Mouse (Mus musculus): ENCODE data around the gene Nubpl.

Nubpl gene

DNA sequence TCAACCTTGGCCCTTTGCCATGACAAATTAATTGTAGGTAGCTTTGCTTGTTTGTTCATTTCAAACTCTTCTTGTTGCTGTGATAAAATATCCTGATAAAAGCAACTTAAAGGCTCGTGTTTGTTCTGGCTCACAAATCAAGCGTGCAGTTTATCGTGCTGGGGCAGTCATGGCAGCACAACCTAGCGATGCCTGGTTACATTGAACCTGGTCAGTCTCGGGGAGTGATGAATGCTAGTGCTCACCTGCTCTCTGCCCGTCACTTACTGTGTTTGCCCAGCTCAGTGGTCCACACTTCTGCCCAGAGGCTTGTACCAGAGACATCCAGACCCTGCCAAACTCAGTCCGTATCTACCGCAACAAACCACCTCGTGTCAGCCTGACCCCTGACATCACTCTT is 149.9 kb downstream of the Nubpl start:
- DNase-seq (ENCODE audit: low spot score in 2 of 2) = no peak

DNA sequence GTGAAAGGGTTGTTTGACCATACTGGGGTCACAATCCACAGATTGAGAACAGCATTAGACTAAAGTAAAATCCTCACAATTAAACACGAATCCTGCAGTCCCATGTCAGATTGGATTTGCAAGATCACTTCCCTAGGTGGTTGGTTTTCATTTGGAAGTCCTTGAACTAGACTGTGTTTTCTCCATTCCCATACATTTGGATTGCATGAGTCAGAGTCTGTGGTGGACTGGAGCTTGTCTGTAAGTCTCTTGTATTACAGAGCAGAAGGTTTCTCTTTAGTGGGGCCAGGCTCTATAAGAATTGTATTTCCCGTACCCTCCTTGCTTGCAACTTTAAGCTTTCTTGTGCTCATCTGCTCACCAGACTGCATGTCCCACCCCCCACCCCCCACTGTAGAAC is 151.0 kb downstream of the Nubpl start:
- DNase-seq (ENCODE audit: low spot score in 2 of 2) = no peak

GRCm38 (mm10) chr12:52254089-52254488 is 156.6 kb downstream of the Nubpl start:
- no peak for DNase-seq (ENCODE audit: low spot score in 2 of 2)

- DNase-seq (ENCODE audit: low spot score in 2 of 2) = no peak
Measured at GRCm38 (mm10) chr12:52268131-52268530, 170.6 kb downstream of the Nubpl start.

DNA sequence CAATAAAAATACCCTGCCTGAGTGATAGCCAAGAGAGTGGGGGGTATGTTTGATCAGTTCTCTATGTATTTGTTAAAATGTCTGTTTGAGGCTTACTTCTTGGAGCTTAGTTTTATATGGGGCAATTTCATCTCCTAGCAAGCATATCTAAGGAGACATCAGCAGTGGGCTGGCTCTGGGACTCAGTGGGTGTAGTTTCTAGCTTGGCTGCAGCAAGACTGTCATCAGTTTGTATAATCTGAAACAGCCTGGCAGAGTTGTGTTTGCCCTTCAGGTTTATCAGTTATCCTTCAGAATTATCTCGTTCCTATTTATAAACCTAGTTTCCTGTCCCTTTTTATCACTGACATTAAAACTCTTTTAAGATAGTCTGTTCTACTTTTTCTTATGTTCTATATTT is 175.3 kb downstream of the Nubpl start:
- DNase-seq (ENCODE audit: low spot score in 2 of 2) = no peak

- no peak for DNase-seq (ENCODE audit: low spot score in 2 of 2)
Measured at GRCm38 (mm10) chr12:52276320-52276719, 178.8 kb downstream of the Nubpl start.

DNA sequence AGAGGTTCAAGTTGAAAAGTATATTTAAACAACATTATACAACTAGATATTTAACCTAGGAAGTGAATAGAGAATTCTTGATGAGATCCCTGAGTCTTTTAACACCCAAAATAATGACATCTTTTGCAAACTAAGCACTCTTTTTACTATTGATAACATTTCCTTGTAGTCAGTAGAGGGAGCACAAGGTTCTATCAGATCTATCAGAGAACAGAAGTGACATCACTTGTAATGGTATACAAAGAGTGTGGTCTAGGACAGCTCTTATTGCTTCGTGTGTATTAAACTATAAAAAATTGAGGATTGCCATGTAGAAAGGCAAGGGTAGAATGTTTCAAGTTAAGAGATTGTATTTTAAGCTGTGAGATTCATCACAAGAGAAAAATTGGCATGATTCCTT is 183.7 kb downstream of the Nubpl start:
- DNase-seq (ENCODE audit: low spot score in 2 of 2) = no peak

- no peak for DNase-seq (ENCODE audit: low spot score in 2 of 2)
Measured at GRCm38 (mm10) chr12:52284471-52284870, 186.9 kb downstream of the Nubpl start.

DNA sequence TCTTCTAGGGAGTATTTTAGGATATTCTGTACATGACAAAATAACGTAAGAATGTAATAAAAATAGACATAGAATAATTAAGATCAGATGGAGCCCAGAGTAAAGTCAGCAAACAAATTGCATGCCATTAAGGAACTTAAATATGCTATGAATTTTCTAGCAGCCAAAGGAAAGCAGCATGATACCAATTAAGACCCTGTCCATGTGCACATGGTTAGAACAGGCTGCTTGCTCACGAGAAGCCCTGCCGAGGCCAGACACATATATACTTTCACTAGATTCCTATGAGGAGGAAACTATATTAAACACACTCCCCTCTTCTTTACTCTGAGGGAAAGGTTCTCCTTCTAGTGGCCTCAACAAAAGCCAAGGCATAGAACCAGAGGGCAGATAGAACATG is 189.3 kb downstream of the Nubpl start:
- DNase-seq (ENCODE audit: low spot score in 2 of 2) = no peak

- no peak for DNase-seq (ENCODE audit: low spot score in 2 of 2)
Measured at GRCm38 (mm10) chr12:52288537-52288936, 191.0 kb downstream of the Nubpl start.

DNA sequence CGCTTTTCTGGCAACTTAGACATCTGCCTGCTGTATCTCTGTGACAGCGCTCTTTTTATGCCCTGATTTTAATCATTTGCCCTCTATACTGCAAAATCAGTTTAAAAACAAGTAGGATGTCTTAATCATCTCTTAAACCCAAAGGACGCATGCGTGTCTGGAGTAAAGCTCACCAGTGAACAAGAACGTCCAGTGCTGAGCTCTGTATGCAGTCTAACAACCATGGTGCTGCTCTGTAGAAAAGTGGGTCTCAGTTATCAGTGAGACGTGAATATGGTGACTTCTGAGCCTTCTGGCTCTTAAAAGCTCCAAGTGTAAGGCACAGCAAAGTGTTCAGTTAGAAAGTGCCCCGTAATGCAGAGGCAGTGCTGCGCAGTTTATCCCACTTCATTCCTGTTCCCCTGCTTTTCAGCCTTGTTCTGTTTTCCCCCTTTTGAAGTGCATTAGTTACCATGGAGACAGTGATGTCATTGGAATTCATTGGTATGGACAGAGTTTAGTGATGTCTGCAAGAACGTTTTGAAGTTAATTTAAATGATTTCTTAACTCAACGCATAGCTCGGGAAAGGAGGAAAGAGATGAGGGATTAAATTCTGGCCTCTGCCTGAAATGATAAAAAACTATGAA is 191.5 kb downstream of the Nubpl start:
- no peak for DNase-seq (ENCODE audit: low spot score in 2 of 2)

- no peak for DNase-seq (ENCODE audit: low spot score in 2 of 2)
Measured at GRCm38 (mm10) chr12:52289594-52289993, 192.1 kb downstream of the Nubpl start.

DNA sequence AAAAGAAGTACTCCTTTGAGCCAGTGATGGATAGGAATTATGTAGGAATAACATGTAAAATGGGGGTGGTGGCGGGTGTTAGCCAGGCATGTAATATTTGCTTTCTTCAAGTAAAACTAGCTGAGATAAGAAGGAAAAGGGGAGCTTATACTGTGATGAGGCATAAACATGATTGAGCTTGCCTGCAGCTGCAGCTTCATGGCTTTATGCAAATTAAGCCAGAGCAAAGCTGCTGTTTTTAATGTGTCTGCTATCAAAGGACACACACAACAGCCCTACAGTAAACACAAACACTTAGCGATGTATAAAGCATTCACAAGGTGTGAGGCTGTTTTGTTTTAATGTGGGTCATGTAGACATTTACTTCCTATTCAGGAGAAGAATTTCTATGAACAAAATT is 196.4 kb downstream of the Nubpl start:
- DNase-seq (ENCODE audit: low spot score in 2 of 2) = no peak

- no peak for DNase-seq (ENCODE audit: low spot score in 2 of 2)
Measured at GRCm38 (mm10) chr12:52297988-52298387, 200.5 kb downstream of the Nubpl start.

- no peak for DNase-seq (ENCODE audit: low spot score in 2 of 2)
Measured at GRCm38 (mm10) chr12:52298683-52299082, 201.1 kb downstream of the Nubpl start.

- DNase-seq (ENCODE audit: low spot score in 2 of 2) = no peak
Measured at GRCm38 (mm10) chr12:52302961-52303360, 205.4 kb downstream of the Nubpl start.

GRCm38 (mm10) chr12:52306348-52306747 is 208.8 kb downstream of the Nubpl start:
- DNase-seq (ENCODE audit: low spot score in 2 of 2) = no peak

- no peak for DNase-seq (ENCODE audit: low spot score in 2 of 2)
Measured at GRCm38 (mm10) chr12:52307331-52307982, 209.9 kb downstream of the Nubpl start.

DNA sequence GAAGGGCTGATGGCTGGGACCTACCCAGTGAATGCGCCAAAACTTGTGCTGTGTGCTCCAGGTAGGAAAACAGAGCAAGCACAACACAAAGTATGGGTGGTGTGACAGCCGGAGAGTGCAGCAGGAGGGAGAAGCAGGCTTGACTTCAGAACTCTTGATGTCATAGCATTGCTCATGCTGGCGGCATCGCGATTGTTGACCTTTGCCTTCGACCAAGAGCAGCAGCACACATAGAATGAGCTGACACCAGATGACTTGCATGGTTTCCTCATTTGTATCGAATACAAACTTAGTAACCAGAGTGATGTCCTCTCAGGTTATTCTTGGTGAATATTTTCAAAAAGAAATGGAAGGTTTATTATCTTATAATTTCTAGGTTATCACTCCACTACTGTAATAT is 211.1 kb downstream of the Nubpl start:
- no peak for DNase-seq (ENCODE audit: low spot score in 2 of 2)

GRCm38 (mm10) chr12:52314818-52315217 is 217.3 kb downstream of the Nubpl start:
- DNase-seq (ENCODE audit: low spot score in 2 of 2) = no peak

DNA sequence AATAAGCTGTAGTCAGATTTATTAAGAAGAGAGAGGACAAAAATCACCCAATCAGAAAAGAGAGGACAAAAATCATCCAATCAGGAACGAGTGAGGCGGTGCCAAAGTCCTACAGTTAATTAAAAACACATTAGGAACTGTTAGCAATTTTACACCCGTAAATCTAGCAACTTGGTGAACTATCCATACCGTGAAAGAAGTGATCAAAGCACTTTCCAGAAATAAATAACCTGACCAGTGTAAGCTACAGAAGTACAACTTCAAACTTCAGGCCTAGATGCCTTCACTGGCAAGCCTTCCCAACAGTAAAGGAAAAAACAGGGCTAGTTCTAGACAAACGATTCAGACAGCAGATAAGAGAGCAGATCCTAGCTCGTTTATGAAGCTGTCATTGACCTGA is 220.1 kb downstream of the Nubpl start:
- no peak for DNase-seq (ENCODE audit: low spot score in 2 of 2)

DNA sequence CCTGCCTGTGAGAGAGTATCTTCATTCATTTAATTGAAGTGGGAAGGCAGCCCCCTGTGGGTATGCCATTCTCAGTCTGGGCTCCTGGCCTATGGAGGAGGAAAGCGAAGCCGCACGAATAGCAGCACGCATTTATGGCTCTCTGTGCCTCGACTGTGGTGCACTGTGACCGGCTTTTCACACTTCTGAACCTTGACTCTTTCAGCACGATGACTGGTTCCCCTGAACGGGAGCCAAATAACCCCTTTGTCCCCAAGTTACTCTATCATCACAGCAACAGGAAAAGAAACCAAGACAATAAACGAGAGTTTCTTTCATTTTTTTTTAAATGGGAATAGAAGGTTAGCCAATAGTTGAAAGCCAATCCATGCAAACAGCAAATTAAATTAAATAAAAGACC is 220.9 kb downstream of the Nubpl start:
- no peak for DNase-seq (ENCODE audit: low spot score in 2 of 2)

- no peak for DNase-seq (ENCODE audit: low spot score in 2 of 2)
Measured at GRCm38 (mm10) chr12:52319156-52319555, 221.6 kb downstream of the Nubpl start.

DNA sequence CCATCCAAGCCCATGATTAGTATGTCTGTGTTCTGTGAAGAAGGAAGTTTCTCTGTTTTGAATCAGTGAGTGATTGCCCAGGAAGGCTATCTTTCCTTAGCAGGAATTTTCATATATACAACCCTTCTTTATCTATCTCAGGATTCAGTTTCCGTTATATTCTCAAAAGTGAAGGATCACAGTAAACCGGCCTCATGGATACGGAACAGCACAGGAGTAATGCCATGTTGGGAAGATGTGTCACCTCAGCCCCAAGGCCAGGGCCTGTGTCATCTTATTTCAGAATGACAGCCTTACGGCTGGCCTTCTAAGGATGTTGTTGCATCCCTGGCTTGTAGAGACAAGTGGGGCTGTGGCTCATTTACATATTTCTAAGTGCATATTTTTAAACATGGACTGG is 231.0 kb downstream of the Nubpl start:
- DNase-seq (ENCODE audit: low spot score in 2 of 2) = no peak
